Mouse (Mus musculus): ENCODE measurements around the gene Prss32. TPM values are rescaled to one million over a fixed set of nuclear protein-coding genes. Genes with fewer than 3 reads are reported as not detected.

Prss32 gene
- total and polyA plus RNA-seq, 2 experiments from 2014 or later = 0.25 TPM; not detected in 1

GRCm38 (mm10) chr17:23804426-23805085 is 39.1 kb upstream of the Prss32 start:
- Histone ChIP-seq H3K36me3 (ENCODE audit: insufficient read depth, low read length) (peaks cover 16% of the 10 kb centered on the region), H3K4me2 (ENCODE audit: low read depth, low read length) (peak overlapping the region; percentile 90), H3K9ac (replicated peaks; ENCODE audit: low read length) (peak overlapping the region; percentile 83), H3K9me3 (ENCODE audit: low read length) (no peaks in the 10 kb centered on the region), H3K4me3 (ENCODE audit: low read length) (peak overlapping the region; percentile 99), H3K27me3 (ENCODE audit: insufficient read depth, low read length) (no peaks in the 10 kb centered on the region), H3K27ac (0 out of 2 replicates have a peak overlapping the region, but pooled peaks have one; percentile 98), H3K4me1 (ENCODE audit: insufficient read depth, low read length) (peaks cover 19% of the 10 kb centered on the region)
- 3% methylated on average over 8 of the region's 8 CpGs for WGBS
- TF ChIP-seq CTCF (IDR thresholded peaks at IDR 0.05; ENCODE audit: low read depth) = no peak
- DNase-seq (ENCODE audit: low spot score) (no peak), ATAC-seq (no peak)

- WGBS = 71% methylated on average over 25 of the region's 25 CpGs
- no peak overlapping the region for H3K27ac ChIP-seq
- H3K9me3 ChIP-seq (ENCODE audit: low read length) = no peaks in the 10 kb centered on the region
- H3K36me3 ChIP-seq (ENCODE audit: insufficient read depth, low read length) = peaks cover 35% of the 10 kb centered on the region
- DNase-seq (ENCODE audit: low spot score) = no peak
- H3K9ac ChIP-seq (replicated peaks; ENCODE audit: low read length) = no peak overlapping the region
- no peak for ATAC-seq
- no peak overlapping the region for H3K4me3 ChIP-seq (ENCODE audit: low read length)
- peak overlapping the region; percentile 90 for H3K4me2 ChIP-seq (ENCODE audit: low read depth, low read length)
- TF ChIP-seq CTCF (IDR thresholded peaks at IDR 0.05; ENCODE audit: low read depth) = no peak
- peaks cover 19% of the 10 kb centered on the region for H3K4me1 ChIP-seq (ENCODE audit: insufficient read depth, low read length)
- H3K27me3 ChIP-seq (ENCODE audit: insufficient read depth, low read length) = no peaks in the 10 kb centered on the region
Measured at GRCm38 (mm10) chr17:23806867-23807266, 36.8 kb upstream of the Prss32 start.

GRCm38 (mm10) chr17:23807918-23808317 is 35.7 kb upstream of the Prss32 start:
- Histone ChIP-seq H3K4me1 (ENCODE audit: insufficient read depth, low read length) (peaks cover 19% of the 10 kb centered on the region), H3K27ac (no peak overlapping the region), H3K4me3 (ENCODE audit: low read length) (no peak overlapping the region), H3K4me2 (ENCODE audit: low read depth, low read length) (no peak overlapping the region), H3K9ac (replicated peaks; ENCODE audit: low read length) (no peak overlapping the region), H3K9me3 (ENCODE audit: low read length) (no peaks in the 10 kb centered on the region), H3K27me3 (ENCODE audit: insufficient read depth, low read length) (no peaks in the 10 kb centered on the region), H3K36me3 (ENCODE audit: insufficient read depth, low read length) (peaks cover 43% of the 10 kb centered on the region)
- ATAC-seq (no peak), DNase-seq (ENCODE audit: low spot score) (no peak)
- TF ChIP-seq CTCF (IDR thresholded peaks at IDR 0.05; ENCODE audit: low read depth) = no peak
- 91% methylated on average over 3 of the region's 3 CpGs for WGBS

- Histone ChIP-seq H3K36me3 (ENCODE audit: insufficient read depth, low read length) (peaks cover 85% of the 10 kb centered on the region), H3K4me2 (ENCODE audit: low read depth, low read length) (no peak overlapping the region), H3K9me3 (ENCODE audit: low read length) (no peaks in the 10 kb centered on the region), H3K27me3 (ENCODE audit: insufficient read depth, low read length) (no peaks in the 10 kb centered on the region), H3K4me1 (ENCODE audit: insufficient read depth, low read length) (no peaks in the 10 kb centered on the region), H3K27ac (no peak overlapping the region), H3K9ac (replicated peaks; ENCODE audit: low read length) (no peak overlapping the region), H3K4me3 (ENCODE audit: low read length) (no peak overlapping the region)
- 97% methylated on average over 16 of the region's 16 CpGs for WGBS
- DNase-seq (ENCODE audit: low spot score) (no peak), ATAC-seq (no peak)
- TF ChIP-seq CTCF (IDR thresholded peaks at IDR 0.05; ENCODE audit: low read depth) = no peak
Measured at GRCm38 (mm10) chr17:23815641-23816040, 28.0 kb upstream of the Prss32 start.

GRCm38 (mm10) chr17:23818579-23818978 is 25.1 kb upstream of the Prss32 start:
- 99% methylated on average over 8 of the region's 8 CpGs for WGBS
- H3K36me3 ChIP-seq (ENCODE audit: insufficient read depth, low read length) = peaks cover 88% of the 10 kb centered on the region

GRCm38 (mm10) chr17:23819235-23819634 is 24.4 kb upstream of the Prss32 start:
- DNase-seq (ENCODE audit: low spot score) = no peak
- no peak overlapping the region for H3K4me2 ChIP-seq (ENCODE audit: low read depth, low read length)
- TF ChIP-seq CTCF (IDR thresholded peaks at IDR 0.05; ENCODE audit: low read depth) = no peak
- H3K27ac ChIP-seq = no peak overlapping the region
- no peaks in the 10 kb centered on the region for H3K4me1 ChIP-seq (ENCODE audit: insufficient read depth, low read length)
- H3K4me3 ChIP-seq (ENCODE audit: low read length) = no peak overlapping the region
- no peaks in the 10 kb centered on the region for H3K9me3 ChIP-seq (ENCODE audit: low read length)
- no peak overlapping the region for H3K9ac ChIP-seq (replicated peaks; ENCODE audit: low read length)
- H3K36me3 ChIP-seq (ENCODE audit: insufficient read depth, low read length) = peaks cover 89% of the 10 kb centered on the region
- 98% methylated on average over 25 of the region's 25 CpGs for WGBS
- ATAC-seq = no peak
- H3K27me3 ChIP-seq (ENCODE audit: insufficient read depth, low read length) = no peaks in the 10 kb centered on the region

More at GRCm38 (mm10) chr17:23818579-23818978, 25.1 kb upstream of the Prss32 start:
- H3K4me3 ChIP-seq (ENCODE audit: low read length) = no peak overlapping the region
- H3K4me2 ChIP-seq (ENCODE audit: low read depth, low read length) = no peak overlapping the region
- no peak for ATAC-seq
- no peaks in the 10 kb centered on the region for H3K27me3 ChIP-seq (ENCODE audit: insufficient read depth, low read length)
- no peaks in the 10 kb centered on the region for H3K4me1 ChIP-seq (ENCODE audit: insufficient read depth, low read length)
- H3K27ac ChIP-seq = no peak overlapping the region
- no peak for TF ChIP-seq CTCF (IDR thresholded peaks at IDR 0.05; ENCODE audit: low read depth)
- H3K9me3 ChIP-seq (ENCODE audit: low read length) = no peaks in the 10 kb centered on the region
- DNase-seq (ENCODE audit: low spot score) = no peak
- no peak overlapping the region for H3K9ac ChIP-seq (replicated peaks; ENCODE audit: low read length)

GRCm38 (mm10) chr17:23820731-23821130 is 22.9 kb upstream of the Prss32 start:
- no peak for ATAC-seq
- no peak for DNase-seq (ENCODE audit: low spot score)
- no peak for TF ChIP-seq CTCF (IDR thresholded peaks at IDR 0.05; ENCODE audit: low read depth)
- Histone ChIP-seq H3K4me3 (ENCODE audit: low read length) (no peak overlapping the region), H3K36me3 (ENCODE audit: insufficient read depth, low read length) (peaks cover 94% of the 10 kb centered on the region), H3K4me1 (ENCODE audit: insufficient read depth, low read length) (no peaks in the 10 kb centered on the region), H3K9me3 (ENCODE audit: low read length) (no peaks in the 10 kb centered on the region), H3K27ac (no peak overlapping the region), H3K27me3 (ENCODE audit: insufficient read depth, low read length) (no peaks in the 10 kb centered on the region), H3K9ac (replicated peaks; ENCODE audit: low read length) (no peak overlapping the region), H3K4me2 (ENCODE audit: low read depth, low read length) (no peak overlapping the region)
- WGBS = 94% methylated on average over 5 of the region's 5 CpGs
